Mouse (Mus musculus): Measurements from ENCODE around the gene Tifab.
A peak's percentile ranks its signal among the peaks of the same experiment; 100 is the strongest.
"Not testable (repeated sequence)": the region's sequence is repeated elsewhere in the genome, so short reads cannot be mapped to it uniquely, and the experiment has no call there.

Gene Tifab

DNA sequence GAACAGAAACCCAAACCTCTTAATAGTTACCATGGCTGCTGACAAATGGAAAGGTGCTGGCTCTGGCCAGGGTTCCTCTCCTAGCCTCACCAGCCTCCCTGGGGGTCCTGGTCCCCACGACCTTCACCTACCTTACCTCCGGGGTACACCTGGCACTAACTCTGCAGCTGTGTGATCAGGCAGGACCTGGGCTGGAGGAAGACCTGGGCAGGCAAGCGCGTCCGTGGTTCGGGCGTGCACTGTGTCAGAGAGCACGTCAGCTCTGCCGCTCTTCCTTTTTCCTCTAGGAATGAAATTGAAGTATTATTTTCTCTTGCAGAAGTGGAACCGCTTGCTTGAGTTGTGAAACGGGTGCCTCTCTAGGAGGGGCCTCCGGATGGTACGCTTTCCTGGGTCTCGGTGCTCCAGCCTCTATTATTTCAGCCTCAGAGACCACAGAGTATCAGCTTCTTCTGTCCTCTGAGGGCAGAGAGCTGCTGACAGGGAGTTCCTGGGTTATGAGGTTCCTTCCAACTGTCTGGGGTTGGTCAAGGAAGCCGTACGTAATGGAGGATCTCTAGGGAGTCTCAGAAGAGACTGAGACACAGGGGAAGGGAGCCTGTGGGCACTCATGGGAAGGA lies at the start of gene Tifab:
TSS of gene Tifab (minus strand) at position 470 of the 620 bp plus-strand sequence.
- DNase-seq = peak; percentile 44

DNA sequence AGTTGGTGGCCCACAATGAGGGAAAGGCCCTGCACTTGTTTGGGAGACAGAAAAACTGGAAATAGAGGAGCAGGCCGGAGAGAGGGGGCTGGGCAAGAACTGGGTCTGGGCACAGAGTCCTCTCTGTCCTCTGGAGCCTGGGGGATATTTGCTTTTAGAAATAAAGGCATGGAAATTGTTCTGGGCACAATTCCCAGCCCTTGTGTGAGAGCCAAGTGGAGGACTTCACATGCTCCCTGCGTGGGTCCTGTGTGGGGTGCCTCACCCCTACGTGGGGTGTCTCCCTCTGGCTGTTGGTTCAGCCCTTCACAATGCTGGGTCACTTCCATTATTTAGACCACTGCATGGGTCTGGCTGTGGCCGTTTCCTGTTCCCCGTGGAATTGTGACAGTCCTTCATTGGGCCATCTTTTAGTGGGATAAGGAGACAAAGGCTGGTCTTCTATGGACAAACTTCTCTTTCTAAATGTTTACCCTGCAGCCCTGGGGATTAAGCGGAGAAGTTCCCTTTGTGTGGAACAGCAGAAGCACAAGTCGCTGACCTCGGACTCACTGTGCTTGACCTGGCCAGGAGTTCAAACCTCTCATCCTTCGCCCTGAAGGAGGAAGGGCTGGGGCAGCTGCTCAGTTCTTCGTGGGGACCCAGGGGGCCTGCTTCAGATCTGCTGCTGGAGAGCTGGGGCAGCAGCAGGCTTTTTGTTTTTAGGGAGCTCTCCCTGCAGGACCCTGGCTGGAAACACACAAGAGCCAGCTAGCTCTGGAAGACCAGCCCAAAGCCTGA lies 47.7 kb upstream of the Tifab start:
- no peak for DNase-seq

DNA sequence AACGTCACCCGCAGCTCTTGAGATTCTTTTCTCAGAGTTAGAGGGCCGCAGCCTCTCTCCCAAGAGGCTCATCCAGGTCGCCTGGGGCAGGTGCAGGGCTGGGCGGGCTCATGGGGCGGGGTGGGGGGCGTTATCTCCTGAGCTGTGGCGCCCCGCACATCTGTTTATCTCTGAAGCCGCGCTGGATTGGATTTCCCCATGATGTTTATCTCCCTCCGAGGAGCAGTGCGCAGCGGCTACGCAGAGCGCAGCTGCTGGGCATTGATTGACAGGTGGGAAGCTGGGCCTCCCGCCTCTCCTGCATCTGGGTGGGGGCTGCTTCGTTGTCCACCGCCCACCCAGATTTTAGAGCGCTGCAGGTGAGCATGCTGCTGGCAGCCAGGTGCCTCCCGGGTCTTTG lies 44.9 kb upstream of the Tifab start:
- peak; percentile 55 for DNase-seq

DNA sequence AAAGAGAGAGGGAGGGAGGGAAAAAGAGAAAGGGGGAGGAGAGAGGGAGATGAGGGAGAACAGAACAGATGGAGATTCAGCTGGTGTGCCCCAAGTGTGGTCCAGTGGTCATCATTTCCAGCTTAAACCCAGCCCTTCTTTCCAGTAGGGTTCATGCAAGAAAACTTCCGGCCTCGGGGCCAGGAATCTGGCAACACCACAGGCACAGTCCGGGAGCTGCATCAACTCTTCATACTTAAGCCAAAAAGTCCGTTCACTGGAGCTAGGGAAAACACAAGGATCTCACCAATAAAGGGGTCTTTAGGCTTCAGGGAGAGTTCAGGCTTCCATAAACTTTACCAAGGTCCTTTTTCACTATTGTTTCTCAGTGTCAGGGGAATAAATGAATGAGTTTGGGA lies 44.2 kb upstream of the Tifab start:
- DNase-seq = no peak

DNA sequence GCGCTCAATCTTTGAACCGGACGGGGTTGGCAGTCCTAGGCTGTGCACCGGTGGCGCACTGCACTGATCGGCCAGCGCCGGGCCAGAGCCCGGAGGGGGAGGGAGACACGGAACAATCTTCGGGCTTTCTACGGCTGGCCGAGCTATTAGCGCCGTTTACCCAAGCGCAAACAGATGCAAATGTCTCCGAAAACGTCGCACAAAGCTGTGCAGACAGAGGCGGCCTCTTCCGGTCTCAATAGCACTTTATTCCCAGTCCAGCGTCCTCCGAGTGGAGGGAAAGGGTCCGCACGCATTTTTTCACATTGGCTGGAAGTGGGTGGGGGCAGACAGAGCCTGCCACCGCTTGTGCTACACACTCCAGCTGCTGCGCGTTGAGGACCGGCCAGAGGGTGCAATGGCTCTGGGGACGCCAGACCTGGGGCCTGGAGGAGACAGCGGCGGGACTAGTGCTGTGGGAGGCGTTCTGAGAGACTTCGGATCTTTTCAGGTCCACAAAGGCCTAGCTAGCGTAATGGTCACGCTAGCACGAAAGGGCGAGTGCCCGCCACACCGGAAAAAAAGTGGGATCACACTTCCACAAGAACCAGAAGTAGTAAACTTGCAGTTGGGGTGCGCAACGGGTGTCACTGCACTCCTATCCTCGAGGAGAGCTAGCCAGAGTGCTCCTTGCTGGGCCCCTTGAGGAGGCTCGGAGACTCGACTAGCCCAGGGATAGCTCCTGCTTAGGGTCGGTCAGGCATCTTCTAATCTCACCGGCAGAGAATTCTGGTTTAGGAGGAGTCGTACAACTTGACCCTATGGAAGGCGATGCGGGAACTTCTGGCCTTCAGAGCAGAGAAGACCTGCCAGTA lies 43.5 kb upstream of the Tifab start:
- DNase-seq = no peak

DNA sequence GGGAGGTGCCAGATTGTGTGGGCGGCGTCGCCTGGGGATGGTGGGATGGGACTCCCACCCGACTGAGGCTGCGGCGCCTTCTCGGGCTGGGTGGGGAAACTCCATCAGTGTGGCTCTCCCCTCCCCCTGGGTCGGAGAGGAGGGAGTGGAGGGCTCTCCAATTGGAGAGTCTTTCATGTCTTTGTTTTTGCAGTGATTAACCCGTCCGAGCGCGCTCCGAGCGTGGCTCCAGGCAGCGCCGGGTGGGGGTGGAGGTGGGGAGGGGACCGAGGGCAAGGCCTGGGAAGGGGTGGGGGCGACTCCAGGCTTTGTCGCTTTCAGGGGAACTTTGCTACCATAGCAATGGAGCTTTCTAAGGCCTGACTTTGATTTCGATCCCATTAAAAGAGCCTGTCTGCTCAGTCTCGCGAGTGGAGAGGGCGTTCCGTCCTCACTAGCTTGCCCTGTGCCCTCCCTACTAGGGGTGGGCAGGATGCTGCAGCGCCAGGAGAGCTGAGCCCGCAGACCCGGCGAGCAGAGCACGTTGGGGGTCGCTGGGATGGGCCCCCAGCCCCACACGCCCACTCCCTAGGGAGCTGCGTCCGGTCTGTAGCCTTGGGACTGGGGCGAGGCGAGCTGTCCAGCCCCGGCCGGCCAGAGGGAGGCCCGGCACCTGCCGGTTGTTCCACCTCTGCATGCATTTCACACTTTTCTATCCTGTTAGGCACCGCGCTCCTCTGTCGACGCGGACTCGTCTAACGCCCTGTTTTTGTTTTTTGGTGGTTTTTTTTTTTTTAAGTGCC lies 42.6 kb upstream of the Tifab start:
- peak; percentile 33 for DNase-seq

DNA sequence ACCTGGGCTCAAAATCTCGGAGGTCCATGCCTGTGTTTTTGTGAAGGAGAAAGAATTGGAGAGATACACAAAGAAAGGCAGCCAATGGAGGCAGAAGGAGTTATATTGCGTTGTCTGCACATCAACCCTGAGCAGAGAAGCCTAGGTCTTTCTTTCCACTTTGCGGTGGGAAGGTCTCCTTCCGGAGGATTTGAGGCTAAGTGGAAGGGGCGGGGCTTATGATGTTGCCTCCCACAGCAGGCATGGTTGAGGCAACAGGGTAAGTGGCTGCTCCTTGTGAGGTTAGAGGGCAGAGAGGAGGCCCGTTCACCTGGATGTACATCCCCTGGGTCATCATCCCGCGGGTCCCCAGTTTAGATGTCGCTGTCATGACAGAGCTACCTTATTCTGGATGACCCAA lies 40.6 kb upstream of the Tifab start:
- peak; percentile 63 for DNase-seq

DNA sequence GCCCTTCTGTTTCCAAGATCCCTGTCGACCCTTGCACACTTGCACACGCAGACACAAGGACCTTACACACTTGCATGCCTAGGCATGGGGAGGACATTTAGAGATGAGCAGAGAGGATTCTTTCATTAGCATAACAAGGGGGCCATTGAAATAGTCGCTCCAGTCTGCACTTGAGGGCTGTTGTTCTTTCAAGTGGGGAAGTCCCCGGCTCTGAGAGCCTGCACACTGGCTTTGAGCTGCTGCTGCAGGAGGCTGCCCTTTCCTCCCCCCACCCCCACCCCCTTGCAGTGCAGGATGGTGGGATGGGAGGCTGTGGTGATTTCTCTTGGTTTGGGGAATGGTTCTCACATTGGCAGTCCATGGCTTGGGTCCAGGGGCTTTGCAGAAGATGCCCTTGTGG lies 37.4 kb upstream of the Tifab start:
- DNase-seq = no peak

DNA sequence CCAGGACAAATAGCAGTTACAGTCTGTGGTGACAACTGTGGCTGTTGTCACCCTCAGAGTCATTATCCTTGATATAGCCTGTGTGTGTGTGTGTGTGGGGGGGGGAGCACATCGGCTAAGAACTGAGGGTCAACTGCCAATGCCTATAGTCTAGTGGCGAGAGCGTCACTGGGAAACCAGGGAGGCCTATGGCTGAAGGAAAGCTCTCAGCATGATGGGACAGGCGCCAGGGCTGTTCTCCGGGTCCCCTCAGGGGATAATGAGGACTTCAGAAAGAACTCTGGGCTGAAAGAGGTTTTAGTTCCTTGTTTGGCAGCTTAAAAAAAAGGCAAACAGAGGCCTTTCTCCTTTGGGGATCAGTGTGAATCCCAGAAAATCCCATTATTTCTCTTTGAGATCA lies 35.9 kb upstream of the Tifab start:
- no peak for DNase-seq

DNA sequence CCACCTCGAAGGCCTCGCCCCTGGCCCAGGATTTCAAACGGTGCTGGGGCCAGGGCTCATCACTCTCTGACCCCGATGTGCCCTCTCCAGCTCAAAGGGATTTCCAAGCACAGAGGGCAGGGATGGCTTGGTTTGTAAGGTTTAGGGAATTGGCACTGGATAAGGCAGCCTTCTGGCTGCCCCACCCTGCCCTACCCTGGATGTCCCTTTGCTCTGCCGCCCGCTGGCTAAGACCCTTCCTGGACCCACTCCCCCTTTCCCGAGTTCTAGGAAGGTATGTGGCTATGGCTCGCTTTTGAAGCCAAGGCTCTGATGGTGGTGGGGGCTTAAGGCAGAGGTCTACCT lies 30.4 kb upstream of the Tifab start:
- DNase-seq = no peak

DNA sequence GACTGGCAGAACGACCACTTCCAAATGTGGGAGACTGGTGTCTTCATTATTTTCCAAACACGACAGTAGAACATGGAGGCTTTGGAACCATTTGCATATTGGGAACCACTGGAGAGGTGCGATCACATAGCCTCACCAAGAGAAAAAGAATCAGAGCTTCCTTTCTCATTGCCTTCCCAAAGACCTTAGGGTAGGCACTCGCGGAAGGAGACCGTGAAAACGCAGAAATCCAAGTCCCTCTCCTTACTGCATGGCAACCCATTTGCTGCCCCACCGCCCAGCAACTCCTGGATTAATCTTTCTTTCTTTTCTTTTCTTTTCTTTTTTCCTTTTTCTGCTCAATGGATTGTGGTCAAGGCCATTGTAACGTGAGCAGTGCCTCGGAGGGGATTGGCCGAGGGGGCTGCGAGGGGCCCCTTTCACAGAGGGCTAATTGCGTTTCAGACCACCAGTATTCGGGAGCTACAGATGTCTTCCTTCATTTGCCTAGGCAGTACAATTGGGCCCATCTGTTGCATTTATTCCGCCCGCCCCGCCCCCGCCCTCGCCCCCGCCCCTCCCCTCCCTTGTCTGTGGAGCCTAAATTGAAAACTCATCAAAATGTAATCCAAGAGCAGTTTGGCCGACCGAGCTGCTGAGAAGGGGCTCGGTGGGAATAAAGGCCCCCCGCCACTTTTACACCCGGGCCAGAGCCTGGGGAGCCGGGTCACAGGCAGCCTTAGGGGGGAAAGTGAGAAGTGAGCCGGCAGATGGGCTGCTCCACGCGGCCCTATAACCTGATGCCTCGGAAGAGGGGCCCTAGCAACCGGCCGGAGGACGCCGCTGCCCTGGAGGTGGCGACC lies 29.8 kb upstream of the Tifab start:
- no peak for DNase-seq

DNA sequence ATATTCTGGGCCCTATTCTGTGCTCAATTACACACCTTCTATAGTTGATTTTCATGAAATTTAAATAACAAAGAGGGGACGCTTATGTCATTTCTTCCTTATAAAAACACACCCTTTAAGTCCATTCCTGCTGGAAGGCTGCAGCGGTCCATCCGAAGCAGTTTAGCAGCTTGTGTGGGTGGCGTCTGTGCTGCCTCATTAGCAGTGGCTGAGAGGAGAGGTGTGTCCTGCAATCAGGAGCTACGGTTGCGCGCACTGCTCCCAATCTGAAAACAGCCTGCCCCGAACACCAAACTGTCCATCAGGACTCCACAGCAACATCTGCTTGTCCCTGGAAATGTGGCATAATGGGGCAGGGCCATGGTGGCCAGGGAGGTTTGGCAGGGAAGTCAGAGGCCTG lies 20.8 kb upstream of the Tifab start:
- no peak for DNase-seq

DNA sequence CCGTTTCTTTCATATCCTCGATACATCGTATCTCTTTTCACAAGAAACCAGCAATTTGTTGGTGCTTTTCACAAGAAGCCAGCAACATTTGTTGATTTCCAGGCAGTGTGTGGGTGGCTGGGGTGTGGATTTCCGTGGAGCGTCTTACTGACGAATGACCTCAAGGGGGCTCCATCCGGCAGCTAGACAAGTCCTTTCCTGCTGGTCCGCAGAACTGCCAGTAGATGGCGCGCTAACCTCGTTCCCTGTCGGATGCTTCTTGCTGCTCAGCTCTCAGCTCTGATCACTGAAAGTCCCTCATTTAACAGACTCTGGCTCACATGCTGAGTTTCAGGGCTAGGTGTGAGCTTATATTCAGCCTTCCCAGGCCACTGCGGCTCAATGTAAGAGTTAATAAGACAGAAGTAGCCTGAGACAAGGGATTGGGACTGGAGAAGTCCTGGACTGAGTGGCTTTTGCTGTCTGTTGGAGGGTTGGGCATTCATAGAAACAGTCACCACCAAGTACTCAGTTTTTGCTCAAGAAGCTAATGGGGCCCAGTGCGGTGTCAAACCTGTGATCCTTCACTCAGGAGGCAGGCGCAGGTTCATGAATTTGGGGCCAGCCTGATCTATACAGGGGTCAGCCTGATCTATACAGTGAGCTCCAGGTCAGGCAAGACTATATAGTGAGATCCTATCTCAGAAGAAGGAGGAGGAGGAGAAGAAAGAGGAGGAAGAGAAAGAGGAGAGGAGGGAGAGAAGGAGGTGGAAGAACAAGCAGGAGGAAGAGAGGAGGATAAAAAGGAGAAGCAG lies 19.0 kb upstream of the Tifab start:
- peak; percentile 95 for DNase-seq

DNA sequence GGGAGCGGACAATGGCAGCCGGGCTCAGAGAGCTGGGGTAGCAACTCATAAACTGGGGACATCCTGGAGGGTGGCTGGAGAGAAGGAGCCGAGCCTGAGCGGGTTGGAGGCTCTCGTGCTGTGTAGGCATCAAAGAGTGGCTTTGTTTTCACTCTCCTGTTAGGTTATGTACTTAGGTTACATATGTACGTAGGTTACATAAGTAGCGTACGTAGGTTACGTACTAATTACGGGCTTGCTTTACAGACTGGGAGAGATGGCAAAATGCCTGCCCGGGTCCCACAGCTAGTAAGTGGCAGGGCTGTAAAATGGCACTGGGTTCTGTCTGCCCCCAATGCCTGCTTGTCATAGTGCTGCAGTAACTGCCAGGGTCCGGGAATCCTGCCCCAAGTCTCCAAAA lies 18.3 kb upstream of the Tifab start:
- no peak for DNase-seq

DNA sequence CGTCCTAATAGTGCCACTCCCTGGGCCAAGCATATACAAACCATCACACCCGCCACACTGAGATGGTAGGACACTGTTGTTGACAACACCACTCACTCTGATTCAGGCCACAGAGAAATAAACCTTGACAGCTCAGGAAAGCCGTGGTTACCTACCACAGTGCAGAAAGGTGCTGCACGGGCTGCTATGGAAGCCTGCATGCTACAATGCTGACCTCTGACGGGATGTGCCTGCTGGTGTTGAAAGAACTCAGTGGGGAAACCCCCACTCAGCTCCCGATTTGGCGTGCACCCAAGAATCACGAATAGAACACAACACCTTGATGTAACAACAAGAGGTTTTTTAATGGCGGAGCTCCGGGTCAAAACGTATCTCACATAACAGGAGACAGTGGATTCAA lies 17.1 kb upstream of the Tifab start:
- DNase-seq = not testable (repeated sequence)

DNA sequence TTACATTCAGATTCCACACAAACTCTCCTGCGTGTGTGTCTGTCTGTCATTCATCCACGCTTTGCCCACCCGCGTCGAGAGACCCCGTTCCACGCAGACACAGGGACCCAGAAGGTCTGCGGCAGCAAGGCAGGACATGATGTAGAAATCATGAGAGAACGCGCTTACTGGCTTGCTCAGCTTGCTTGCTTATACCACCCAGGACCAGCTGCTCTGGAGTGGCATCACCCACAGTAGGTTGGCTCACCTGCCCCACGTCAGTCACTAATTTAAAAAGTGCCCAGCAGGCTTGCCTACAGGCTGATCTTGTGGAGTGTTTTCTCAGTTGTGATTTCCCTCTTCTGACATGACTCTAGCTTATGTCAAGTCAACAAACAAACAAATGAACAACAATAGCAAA lies 15.5 kb upstream of the Tifab start:
- not testable (repeated sequence) for DNase-seq

DNA sequence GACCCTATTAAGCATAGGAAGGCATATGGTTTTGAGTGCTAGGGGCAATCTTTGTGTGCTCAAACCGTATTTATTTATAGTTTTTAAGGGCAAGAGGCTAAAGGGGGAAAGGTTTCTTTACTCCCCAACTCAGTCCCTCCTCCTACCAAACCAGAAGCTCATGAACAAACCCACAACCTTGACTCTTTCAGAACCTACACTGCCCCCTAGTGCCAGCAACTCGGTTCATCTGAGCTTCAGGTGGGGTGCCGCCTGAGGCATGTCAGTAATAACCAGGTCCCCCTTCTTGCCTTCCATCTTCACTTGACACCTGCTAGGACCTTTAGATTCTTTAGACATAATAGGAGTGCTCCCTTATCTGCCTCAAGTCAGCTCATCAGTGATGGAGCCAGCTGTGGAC lies 12.5 kb upstream of the Tifab start:
- DNase-seq = peak; percentile 92

DNA sequence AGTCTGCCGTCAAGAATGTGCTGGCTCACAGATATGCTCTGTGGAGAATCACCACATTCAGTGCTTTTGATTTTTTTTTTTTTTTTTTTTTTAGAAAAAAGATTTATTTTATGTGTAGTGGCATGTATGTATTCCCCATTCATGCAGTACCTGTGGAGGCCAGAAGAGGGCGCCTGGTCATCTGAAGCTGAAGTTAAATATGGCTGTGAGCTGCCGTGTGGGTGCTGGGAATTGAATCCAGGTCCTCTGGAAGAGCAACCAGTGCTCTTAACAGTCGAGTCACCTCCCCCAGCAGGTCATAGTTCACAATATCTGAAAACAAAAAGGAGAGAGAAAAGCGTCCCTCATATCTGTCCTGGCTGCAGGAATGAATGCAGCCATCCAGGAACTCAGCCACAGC lies 11.0 kb upstream of the Tifab start:
- peak; percentile 77 for DNase-seq

DNA sequence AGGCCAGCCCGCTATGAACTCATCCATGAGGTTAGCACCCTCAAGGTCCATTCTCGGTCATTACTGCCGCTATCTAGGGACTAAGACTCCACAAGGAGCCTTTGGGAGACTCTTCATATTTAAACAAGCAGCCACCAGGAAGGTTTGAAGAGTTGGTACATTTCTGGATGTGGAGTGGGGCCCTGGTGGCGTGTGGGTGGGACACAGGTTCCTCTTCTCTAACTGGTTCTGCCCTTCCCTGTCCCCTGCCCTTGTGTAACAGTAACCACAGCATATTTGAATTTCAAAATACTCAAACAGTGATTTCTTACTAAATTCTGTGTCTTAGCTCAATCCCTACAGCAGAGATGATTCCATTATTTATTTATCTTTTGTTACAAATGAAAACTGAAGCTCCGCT lies 5.0 kb upstream of the Tifab start:
- no peak for DNase-seq

DNA sequence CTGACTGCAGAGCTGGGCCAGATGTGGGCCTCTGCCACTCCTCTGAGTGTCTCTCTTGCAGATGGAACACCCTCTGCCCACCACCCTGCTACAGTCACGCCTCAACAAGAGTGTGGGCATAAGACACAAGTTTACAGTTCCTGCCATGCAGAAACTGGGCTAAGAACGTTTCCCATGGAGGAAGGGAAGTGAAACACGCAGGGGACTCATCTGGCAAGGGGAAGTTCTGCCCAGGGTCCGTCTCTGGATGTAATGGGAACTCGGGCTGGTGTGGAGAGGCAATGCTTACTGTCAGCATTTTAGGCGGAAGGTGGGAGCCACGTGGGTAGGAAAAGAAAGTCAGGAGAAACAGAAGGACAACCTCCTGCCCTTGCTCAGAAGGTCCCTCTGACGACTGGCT lies 2.7 kb upstream of the Tifab start:
- no peak for DNase-seq

DNA sequence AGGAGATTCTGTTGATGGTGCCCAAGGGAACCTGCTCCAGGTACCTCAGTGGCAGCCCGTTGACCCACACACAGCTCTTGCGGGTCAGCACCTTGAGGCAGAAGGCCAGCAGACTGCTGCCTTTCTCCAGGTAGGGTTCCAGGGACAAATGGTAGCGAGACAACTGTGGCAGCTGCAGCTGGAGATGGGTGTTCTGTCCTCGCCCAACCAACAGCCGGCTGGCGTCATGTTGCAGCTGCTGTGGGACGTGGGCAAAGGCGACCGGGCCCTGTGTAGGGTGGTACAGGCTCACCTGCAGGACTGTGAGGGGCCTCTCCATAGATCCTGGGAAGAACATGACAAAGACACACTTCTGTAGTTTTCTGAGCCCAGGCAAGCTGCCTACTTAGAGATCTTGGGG lies 2.4 kb downstream of the Tifab start:
- DNase-seq = peak; percentile 64

Data from thymus, postnatal 4 days (tissue).